Mouse (Mus musculus) right cerebral cortex, postnatal 14 days (tissue): ENCODE measurements around the gene Lmf1.

Source experiments
- DNase-seq: peaks from one replicate; pipeline ENCODE4 v3.0.0; 2022

Gene Lmf1

GRCm38 (mm10) chr17:25643517-25644294, 64.8 kb downstream of the Lmf1 start:
- DNase-seq, result no peak

GRCm38 (mm10) chr17:25644761-25645160, 65.9 kb downstream of the Lmf1 start:
- no peak for DNase-seq

DNA sequence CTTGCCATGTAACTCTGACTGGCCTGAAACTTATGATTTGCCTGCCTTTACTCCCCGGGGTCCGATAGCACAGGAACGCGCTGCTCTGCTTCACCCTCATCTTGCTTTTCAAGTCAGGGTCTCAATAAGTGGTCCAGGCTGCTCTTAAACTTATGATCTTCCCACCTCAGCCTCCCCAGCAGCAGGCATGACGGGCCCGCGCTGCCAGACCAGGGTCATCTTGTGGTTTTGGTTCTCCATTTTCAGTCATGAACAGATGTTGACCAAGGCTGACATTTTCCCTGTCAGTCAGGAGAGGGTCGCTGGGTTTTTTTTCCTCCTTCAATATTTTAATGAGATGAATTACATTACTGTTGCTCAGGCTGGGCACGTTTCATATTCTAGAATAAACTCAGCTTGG, 66.8 kb downstream of the Lmf1 start:
- DNase-seq, result no peak

DNA sequence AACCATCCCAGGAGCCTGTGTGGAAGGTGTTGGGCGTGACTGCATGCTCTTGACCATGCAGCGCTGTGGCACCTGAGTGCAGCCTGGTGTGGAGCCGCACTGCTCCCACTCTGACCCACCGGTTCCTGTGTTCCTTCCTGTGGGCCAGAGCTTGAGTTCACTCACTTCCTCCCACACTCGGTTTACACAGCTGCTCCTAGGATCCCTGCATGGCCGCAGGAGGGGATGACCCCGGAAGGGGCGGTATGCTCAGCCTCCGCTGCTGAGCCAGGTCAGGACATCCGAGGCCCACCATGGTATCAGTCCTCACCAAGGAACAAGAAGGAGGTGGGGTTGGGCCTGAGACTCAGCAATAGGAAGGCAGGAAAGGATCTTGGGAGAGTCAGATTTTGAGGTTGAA, 69.0 kb downstream of the Lmf1 start:
- DNase-seq, result no peak

GRCm38 (mm10) chr17:25648678-25649216, 69.9 kb downstream of the Lmf1 start:
- DNase-seq, result no peak

DNA sequence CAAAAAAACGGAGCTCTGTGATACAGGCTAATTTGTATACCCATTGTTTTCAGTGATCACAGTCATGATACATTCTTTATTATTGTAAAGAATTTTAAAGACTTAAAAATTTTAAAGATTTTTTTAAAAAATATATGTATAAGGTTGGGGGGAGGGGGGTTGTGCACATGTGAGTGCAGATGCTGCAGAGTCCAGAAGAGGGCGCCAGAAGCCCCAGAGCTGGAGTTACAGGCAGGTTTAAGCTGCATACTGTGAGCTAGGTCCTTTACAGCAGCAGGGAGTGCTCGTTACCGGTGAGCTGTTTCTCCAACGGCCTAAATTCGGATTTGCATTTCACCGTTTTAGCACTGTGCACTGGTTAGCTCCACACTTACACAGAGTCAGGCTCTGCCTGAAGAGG, 71.8 kb downstream of the Lmf1 start:
- DNase-seq, result no peak

- DNase-seq, result no peak
These were observed 73.4 kb downstream of the Lmf1 start for GRCm38 (mm10) chr17:25652272-25652671.

DNA sequence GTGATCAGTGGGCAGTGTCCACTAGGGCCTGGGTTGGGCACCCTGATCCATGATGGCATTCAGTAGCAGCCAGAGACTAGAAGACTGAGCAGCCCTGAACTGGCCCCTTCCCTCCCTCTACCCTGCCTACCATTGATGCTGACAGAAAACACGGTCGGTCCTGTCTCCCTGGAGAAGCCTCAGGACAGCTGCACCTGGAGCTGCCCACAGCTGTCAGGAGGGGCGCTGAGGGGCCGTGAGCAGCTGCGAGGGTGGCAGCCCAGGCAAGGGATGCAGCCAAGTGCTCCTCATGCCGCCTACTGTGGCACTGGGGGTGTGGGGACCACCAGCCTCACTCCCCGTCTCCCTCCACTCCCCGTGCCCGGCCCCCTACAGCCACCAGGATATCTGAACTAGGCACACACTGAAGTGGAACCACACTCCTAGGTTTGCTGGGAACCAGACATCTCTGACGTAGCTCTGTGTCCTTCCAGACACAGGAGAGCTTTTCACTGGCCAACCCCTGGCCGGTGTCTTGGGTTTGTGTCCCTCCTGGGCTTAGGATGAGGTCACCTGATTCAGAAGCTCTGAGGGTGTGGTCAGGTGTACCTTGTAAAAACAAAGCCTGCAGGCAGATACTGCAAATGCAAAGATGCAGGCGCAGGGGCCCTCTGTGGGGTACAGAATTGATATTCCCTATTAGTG, 77.4 kb downstream of the Lmf1 start:
- DNase-seq, result no peak

- DNase-seq, result peak; percentile 8
These were observed 77.9 kb downstream of the Lmf1 start for GRCm38 (mm10) chr17:25656826-25657189.

- DNase-seq, result peak; percentile 53
These were observed 84.4 kb downstream of the Lmf1 start for GRCm38 (mm10) chr17:25663213-25663835.

GRCm38 (mm10) chr17:25665485-25665884, 86.6 kb downstream of the Lmf1 start:
- no peak for DNase-seq

GRCm38 (mm10) chr17:25665891-25666290, 87.0 kb downstream of the Lmf1 start:
- DNase-seq, result no peak

GRCm38 (mm10) chr17:25668481-25669055, 89.7 kb downstream of the Lmf1 start:
- DNase-seq, result no peak

DNA sequence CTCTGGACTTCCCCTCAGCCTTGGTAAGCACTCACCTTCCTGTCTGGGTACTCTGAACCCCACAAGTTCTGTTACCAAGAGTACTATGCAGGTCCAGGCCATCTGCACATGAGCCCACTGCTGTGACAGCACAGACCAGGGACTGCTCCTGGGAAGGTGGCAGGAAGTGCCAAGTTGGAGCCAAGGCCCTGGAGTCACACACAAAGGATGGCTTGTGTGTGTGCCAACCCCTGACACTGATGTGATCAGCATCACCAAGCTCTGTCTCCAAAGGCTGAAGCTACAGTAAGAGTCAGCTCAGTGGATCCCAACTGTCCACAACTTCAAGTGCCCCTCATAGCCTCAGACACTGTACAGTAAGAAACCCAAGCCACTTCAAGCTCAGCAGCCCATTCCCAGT, 94.1 kb downstream of the Lmf1 start:
- no peak for DNase-seq

GRCm38 (mm10) chr17:25677969-25678368, 99.1 kb downstream of the Lmf1 start:
- DNase-seq, result no peak

DNA sequence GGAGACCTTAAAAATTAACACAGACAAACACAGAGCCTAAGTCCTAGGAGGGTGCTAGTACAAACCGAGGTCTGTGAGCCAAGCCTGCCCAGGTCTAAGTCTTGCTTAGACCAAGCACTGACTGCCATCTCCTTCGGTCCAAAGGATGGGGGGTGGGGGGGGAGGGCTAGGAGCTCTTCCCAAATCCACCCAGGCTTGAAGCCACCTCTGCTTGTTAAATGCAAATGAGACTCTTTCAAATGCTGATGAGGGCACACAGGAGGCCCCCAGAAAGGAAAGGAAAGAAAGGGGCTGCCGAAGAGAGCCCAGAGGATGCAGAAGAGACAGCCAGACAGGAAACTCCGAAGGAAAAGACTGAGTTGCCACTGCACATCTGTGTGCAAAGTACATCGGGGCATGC, 100.9 kb downstream of the Lmf1 start:
- no peak for DNase-seq

- no peak for DNase-seq
These were observed 102.8 kb downstream of the Lmf1 start for GRCm38 (mm10) chr17:25681636-25682035.

- DNase-seq, result no peak
These were observed 107.4 kb downstream of the Lmf1 start for GRCm38 (mm10) chr17:25686323-25686722.

DNA sequence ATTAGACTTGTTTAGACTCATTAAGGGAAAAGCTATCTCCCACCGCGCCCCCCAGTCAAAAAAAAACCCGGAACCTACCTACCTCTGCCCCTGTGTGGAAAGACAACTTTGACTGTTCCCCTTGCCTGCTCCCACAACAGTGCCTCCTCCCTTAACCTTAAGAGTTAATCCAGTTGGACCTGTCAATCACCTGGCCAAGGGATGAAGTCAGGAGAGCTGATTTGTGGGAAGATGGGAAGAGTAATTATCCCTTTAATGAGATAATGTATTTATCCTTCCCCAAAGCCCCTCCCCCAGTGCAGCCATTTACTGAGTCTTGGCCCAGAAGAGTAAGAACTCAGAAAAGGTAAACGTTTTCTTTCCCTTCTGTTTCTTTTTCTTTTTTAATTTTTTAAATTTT, 110.0 kb downstream of the Lmf1 start:
- no peak for DNase-seq

DNA sequence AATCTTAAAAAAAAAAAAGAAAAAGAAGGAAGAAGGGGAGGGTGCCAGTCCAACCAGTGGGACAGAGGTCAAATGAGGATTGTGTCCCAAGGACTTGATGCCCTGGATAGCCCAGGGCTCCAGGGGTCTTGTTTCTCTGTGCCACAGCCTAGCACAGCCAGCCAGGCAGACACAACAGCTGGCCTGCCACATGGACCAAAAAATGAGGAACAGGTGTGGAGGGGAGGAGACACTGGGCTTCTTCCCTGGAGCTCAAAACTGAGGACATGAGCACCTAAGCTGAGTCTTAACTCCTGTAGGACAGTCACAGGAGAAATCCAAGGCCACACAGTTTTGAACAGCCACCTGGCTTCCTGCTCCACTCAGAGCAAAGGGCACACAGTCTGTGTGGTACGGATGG, 117.4 kb downstream of the Lmf1 start:
- no peak for DNase-seq

DNA sequence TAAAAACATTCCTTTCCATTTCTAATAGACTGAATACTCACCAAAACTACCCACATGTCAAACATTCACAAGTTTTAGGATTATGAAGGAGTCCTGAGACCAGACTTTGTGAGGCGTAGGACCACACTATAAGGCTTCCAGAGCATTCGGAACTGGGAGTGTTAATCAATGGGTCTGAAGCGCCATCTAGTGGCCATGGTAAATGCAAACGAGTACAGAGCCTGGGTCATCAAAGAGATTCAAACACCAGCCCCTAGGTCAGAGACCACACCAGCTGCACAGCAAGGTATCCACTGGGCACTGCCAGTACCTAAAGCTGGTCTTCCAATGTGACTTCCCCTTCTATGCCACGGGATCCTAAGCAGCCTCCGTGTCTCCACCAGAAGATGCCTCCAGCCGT, 119.6 kb downstream of the Lmf1 start:
- peak; percentile 82 for DNase-seq

DNA sequence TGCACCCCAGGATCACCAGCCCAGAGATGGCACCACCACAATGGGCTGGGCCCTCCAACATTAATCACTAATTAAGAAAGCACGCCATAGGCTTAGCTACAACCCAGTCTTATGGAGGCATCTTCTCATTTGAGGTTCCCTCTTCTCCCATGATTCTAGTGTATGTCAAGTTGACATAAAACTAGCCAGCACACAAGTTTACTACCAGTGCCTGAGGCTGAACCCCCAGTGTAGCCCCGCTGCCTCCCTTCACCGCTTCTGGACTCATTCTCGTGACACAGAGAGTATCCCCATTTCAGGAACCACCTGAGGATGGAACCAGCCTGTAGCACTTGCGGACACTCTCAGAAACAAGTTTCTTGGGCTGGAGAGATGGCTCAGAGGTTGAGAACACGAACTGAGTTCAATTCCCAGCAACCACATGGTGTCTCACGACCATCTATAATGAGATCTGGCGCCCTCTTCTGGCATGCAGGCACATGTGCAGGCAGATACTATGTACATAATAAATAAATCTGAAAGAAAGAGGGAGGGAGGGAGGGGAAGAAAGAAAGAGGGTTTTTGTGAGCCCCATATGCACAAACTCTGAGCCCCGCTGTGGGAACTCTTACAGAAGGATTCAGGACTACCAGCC, 122.1 kb downstream of the Lmf1 start:
- DNase-seq, result no peak

DNA sequence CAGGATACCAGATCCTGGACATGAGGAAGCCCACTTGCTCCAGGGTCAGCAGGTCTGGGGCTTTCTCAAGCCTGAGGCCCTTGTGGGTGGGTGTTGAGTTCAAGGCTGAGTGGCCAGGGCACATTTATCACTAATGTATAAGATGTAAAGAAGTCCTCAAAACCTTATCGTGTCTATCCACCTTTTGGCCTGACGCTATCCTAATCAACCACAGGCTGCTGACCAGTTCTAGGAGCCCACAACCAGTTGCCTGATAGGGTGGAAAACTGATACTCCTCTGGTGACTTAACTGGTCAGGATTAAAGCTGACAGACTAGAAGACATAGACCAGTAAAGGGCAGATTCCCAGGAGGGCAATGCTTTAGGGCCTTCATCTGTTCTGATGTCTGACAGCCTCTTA, 131.1 kb downstream of the Lmf1 start:
- no peak for DNase-seq
